Mouse (Mus musculus): Measurements from ENCODE around the gene Atp1a3. TPM values are rescaled to one million over a fixed set of nuclear protein-coding genes. Genes with fewer than 3 reads are reported as not detected.
A peak's percentile ranks its signal among the peaks of the same experiment; 100 is the strongest.

Atp1a3 gene
- polyA plus RNA-seq, 1 experiment from 2014 or later = 0.50 TPM

DNA sequence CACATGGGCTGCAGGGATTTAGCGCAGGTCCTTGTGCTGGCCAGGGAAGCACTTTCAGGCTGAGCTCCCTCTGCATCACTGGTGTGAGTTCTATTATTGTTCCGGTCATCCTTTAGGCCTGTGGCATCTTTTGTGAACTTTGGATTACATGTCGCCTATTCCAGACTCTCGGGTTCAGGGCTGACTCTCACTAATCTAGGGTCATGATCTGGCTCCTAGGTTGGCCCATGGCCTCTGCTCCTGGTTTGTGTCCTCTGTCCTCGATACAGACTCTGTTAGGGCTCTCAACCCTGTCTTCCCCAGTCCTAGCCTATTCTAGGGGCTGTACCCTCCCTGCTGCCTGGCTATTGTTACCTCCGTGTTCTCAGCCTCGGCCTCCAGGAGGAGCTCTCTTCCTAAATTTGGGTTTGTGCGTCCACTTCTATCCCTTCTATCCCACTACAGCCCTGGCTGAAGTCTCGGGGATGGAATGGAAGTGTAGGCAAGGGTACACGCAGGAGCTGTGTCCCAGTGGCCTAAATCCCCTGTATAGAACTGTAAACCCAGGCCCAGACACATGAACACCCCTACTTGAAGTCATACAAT lies 20.2 kb upstream of the Atp1a3 start:
- Histone ChIP-seq H3K27ac (no peak overlapping the region), H3K9me3 (replicated peaks) (no peaks in the 10 kb centered on the region), H3K4me3 (no peak overlapping the region), H3K4me2 (no peak overlapping the region), H3K4me1 (peaks cover 3% of the 10 kb centered on the region; the same call in 1 of the 2 replicates), H3K9ac (no peak overlapping the region), H3K27me3 (replicated peaks) (no peaks in the 10 kb centered on the region), H3K36me3 (peaks cover 14% of the 10 kb centered on the region)
- 51% methylated on average over 10 of the region's 10 CpGs for WGBS (ENCODE audit: insufficient replicate concordance)
- ATAC-seq = no peak

DNA sequence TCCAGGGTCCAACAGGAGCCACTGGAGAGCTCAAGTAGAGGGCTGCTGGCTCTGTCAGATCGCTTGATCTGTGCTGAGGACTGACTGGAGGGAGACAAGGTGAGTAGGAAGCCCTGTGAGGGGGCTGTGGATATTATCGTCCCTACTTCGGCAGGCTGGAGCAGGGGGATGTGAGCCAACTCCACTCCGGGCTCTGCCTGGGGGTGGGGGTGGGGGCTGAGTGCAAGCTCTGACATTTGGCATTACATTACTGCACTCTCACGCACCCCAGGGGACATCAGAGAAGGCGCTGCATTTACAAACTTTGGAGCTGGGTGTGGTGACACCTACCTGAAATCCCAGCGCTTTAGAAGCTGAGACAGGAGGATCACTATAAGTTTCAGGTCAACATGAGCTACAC lies 5.8 kb upstream of the Atp1a3 start:
- Histone ChIP-seq H3K4me1 (peaks cover 10% of the 10 kb centered on the region), H3K4me2 (no peak overlapping the region), H3K9me3 (replicated peaks) (no peaks in the 10 kb centered on the region), H3K4me3 (no peak overlapping the region), H3K27me3 (replicated peaks) (peaks cover 62% of the 10 kb centered on the region), H3K27ac (no peak overlapping the region), H3K36me3 (peaks cover 11% of the 10 kb centered on the region), H3K9ac (no peak overlapping the region)
- 53% methylated on average over 7 of the region's 7 CpGs for WGBS (ENCODE audit: insufficient replicate concordance)
- no peak for ATAC-seq

DNA sequence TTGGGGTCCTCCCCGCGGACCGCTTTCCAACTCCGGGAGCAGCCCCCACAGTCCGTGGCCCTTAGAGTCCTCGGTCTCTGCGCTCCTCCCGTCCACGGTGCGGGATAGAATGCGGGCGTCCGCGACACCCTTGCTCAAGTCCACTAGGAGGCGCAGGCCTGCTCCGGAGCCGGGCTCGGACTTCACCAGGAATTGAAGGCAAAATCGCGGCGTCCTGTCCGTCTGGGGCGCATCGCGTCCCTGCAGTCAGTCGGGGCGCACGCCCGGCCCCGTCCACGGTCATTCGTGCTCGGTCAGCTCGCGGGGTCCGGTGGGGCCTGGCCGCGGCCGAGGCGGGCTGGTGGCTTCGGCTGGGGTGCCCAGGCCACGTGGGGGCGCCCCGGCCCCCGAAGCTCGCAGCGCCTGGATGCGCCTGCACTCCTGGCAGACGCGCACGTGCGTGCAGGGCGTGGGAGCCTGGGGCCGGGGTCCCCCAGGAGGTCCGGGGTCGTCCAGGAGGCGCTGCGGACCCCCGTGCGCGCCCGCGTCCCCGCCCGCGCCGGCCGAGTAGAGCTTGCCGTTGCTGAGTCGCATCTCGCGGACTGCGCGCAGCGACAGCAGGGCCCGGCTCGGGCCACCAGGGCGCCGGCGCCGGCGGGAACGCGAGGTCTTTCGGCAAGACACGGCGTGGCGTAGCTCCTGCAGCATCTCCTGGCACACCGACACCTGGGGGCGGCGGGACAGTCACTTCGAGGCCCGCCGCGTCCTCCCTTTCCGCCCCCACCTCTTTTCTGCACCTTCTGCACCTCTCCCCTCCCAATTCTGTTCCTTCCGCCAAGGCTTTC lies 4.5 kb upstream of the Atp1a3 start:
- H3K27me3 ChIP-seq (replicated peaks) = peaks cover 75% of the 10 kb centered on the region
- peaks cover 15% of the 10 kb centered on the region for H3K4me1 ChIP-seq
- 2% methylated on average over 96 of the region's 97 CpGs for WGBS (ENCODE audit: insufficient replicate concordance)
- peak overlapping the region; percentile 38 for H3K4me3 ChIP-seq
- H3K27ac ChIP-seq = no peak overlapping the region
- ATAC-seq = no peak
- H3K9me3 ChIP-seq (replicated peaks) = no peaks in the 10 kb centered on the region
- peak overlapping the region; percentile 70 for H3K4me2 ChIP-seq
- H3K36me3 ChIP-seq = peaks cover 7% of the 10 kb centered on the region; the same call in 1 of the 2 replicates
- H3K9ac ChIP-seq = no peak overlapping the region

DNA sequence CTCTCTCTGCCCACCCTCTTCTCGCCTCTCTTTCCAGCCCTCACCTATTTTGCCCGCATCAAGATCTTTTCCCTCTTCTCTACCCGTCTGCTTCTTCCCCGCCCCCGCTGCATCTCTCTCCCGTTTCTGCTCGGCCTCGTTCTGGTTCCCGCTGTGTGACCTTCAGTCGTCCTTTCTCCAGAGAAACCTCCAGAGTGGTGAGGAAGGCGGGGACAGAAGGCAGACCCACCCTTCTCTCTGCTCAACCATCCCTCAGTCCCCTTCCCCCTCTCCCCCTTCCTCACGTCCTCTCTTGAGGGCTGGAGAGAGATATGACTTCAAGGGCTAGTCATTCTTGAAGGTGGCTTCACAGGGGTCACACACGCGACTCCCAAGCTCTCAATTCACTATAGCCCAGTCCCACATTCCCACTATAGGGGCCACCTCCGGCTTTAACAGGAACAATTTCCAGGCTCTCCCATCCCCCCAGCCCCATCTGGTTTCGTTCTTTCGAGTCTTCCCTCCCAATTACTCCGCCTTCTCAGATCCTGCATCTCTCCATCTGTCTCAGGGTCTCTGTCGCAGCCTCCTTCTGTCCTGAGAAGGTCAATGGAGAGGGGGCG lies 3.4 kb upstream of the Atp1a3 start:
- no peaks in the 10 kb centered on the region for H3K36me3 ChIP-seq
- no peak overlapping the region for H3K4me2 ChIP-seq
- peaks cover 15% of the 10 kb centered on the region for H3K4me1 ChIP-seq
- H3K4me3 ChIP-seq = no peak overlapping the region
- H3K27me3 ChIP-seq (replicated peaks) = peaks cover 86% of the 10 kb centered on the region
- no peak overlapping the region for H3K9ac ChIP-seq
- no peak overlapping the region for H3K27ac ChIP-seq
- WGBS (ENCODE audit: insufficient replicate concordance) = 10% methylated on average over 20 of the region's 20 CpGs
- ATAC-seq = no peak
- no peaks in the 10 kb centered on the region for H3K9me3 ChIP-seq (replicated peaks)

DNA sequence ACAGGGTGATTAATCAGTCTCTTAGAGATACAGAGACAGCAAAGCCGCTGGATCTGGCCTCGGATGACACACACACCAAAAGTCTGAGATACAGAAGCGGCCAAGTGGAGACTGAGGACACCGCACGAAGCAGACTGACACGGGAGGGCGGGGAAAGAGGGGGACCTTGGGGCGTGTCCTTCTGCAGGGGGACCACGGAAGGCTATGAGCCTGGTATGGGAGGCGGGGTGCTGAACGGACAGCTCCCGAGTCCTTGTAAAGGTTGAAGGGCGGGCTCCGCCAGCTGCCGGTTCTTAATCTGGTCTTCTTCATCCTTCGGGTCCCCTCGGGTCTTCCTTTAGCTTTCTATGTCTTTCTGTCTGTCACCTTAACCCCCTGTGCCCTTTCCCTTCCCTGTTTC lies 2.9 kb upstream of the Atp1a3 start:
- H3K27ac ChIP-seq = no peak overlapping the region
- no peak overlapping the region for H3K4me2 ChIP-seq
- no peaks in the 10 kb centered on the region for H3K9me3 ChIP-seq (replicated peaks)
- peaks cover 92% of the 10 kb centered on the region for H3K27me3 ChIP-seq (replicated peaks)
- no peaks in the 10 kb centered on the region for H3K36me3 ChIP-seq
- no peak for ATAC-seq
- peaks cover 15% of the 10 kb centered on the region for H3K4me1 ChIP-seq
- WGBS (ENCODE audit: insufficient replicate concordance) = 2% methylated on average over 17 of the region's 17 CpGs
- H3K4me3 ChIP-seq = no peak overlapping the region
- no peak overlapping the region for H3K9ac ChIP-seq

DNA sequence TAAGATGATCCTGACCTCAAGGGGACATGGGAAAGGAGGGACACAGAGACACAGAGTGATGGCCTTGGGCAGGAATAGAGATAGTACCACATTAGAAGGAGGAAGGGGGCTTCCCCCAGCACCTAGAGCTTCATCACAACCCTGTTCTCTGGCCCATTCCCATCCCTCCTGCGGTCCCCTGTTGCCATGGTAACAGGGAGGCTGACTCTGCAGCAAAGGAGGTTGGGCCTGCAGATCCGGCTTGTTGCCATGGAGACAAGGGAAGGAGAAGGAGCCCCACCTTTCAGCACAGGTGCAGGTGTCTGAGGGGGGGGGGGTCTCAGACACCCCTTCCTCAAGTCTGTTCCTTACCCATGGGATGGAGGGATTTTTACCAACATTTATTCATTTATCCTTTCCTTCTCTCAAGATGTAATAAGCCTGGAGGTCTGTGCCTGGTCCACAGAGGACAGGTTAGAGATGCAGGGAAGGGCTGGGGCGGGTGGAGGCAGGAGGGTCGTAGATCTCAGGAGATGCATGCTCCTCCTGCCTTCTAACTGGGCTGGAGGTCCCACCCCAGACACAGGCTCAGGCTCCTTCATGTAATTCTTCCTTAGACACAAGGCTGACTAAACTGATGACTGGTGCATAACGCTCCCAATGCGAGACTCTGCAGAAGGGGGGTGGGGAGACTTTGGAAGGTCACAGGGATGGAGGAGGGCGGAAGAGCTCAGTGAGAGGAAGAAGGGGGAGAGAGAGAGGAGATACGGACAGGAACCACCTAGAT lies 2.0 kb upstream of the Atp1a3 start:
- Histone ChIP-seq H3K4me1 (peaks cover 15% of the 10 kb centered on the region), H3K4me2 (no peak overlapping the region), H3K36me3 (no peaks in the 10 kb centered on the region), H3K27me3 (replicated peaks) (peaks cover 98% of the 10 kb centered on the region), H3K9ac (no peak overlapping the region), H3K27ac (no peak overlapping the region), H3K4me3 (no peak overlapping the region), H3K9me3 (replicated peaks) (no peaks in the 10 kb centered on the region)
- ATAC-seq = no peak
- 32% methylated on average over 8 of the region's 8 CpGs for WGBS (ENCODE audit: insufficient replicate concordance)

DNA sequence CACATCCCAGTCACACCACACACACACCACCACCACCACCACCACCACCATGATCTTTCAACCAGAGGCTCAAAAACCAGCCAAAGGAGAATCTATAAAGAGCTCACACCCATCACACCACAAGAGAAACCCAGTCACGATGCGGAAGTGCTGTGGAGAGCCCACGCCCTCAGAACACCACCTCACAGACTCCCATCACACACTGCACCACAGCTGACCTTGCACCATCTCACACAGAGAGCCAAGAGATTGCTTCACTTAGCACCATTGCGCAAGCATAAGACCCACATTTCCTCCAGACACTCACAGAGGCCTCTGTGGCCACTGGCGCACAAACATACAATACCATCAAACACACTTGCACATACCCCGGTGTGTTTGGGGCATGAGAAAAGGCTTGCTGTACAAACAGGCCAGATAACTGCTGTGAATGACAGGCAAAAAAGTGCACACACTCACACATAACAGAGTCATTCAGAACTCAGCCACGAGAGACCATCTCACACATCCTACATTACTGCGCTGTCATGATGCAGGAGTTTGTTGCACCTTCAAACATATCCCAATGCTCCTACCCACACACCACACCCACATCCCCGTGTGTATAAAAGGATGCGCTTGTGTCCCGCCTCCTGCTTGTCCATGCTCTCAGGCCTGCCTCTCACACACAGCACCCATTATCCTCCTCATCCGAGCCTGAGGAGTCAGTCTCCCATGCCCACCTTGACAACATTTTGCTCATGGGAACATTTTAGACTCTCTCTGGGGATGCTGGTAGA lies 1.0 kb upstream of the Atp1a3 start:
- Histone ChIP-seq H3K36me3 (no peaks in the 10 kb centered on the region), H3K4me2 (no peak overlapping the region), H3K9me3 (replicated peaks) (no peaks in the 10 kb centered on the region), H3K4me3 (no peak overlapping the region), H3K9ac (no peak overlapping the region), H3K4me1 (peaks cover 15% of the 10 kb centered on the region), H3K27ac (no peak overlapping the region), H3K27me3 (replicated peaks) (peaks cover 92% of the 10 kb centered on the region)
- WGBS (ENCODE audit: insufficient replicate concordance) = 51% methylated on average over 12 of the region's 12 CpGs
- ATAC-seq = no peak

DNA sequence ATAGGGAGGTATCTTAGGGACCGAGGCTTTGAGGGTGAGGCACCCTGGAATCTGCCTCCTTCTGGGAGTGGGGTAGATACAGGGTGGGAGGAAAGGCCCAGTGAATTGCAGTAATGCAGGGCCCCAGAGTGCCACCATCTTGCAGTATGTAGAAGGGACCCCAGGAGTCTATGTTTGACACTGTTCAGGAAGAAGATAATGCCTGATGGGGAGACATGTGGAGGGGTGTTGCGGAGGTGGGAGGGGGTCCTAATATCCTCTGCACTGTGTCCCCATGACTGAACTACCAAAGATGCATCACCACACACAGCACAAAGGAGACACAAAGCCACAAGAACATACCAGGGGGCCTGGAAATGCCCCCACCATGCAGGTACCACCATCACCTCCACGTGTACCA lies 413 bp upstream of the Atp1a3 start:
- H3K4me3 ChIP-seq = 0 out of 2 replicates have a peak overlapping the region, but pooled peaks have one; percentile 38
- H3K9me3 ChIP-seq (replicated peaks) = no peaks in the 10 kb centered on the region
- H3K4me2 ChIP-seq = peak overlapping the region; percentile 56
- H3K9ac ChIP-seq = no peak overlapping the region
- WGBS (ENCODE audit: insufficient replicate concordance) = 58% methylated on average over 3 of the region's 3 CpGs
- H3K27me3 ChIP-seq (replicated peaks) = peaks cover 86% of the 10 kb centered on the region
- peaks cover 15% of the 10 kb centered on the region for H3K4me1 ChIP-seq
- no peaks in the 10 kb centered on the region for H3K36me3 ChIP-seq
- peak; percentile 39; the same call in 1 of the 2 replicates for ATAC-seq
- H3K27ac ChIP-seq = no peak overlapping the region

DNA sequence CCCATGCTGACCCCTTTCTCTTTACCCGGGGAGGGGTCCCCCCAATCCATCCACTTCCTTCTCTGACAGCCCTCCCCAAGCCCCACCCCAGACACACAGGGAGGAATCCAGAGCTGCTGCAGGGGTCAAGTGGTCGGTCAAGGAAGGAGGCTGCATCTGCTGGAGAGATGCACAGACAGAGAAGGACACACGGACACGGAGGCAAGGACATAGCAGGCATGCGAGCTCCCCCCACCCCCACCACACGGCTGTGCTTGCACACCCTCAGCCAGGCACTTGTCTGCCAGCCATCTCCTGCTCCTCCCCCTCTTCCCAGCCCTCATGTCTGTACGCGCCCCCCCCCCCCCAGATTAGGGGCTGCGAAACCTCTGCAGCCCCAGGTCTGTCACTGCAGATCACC lies 952 bp downstream of the Atp1a3 start:
- Histone ChIP-seq H3K36me3 (no peaks in the 10 kb centered on the region), H3K4me2 (no peak overlapping the region; the same call in 1 of the 2 replicates), H3K4me3 (no peak overlapping the region), H3K4me1 (0 out of 2 replicates have a peak, but pooled peaks cover 5% of the 10 kb centered on the region), H3K9ac (no peak overlapping the region), H3K27me3 (replicated peaks) (peaks cover 77% of the 10 kb centered on the region), H3K27ac (no peak overlapping the region), H3K9me3 (replicated peaks) (no peaks in the 10 kb centered on the region)
- WGBS (ENCODE audit: insufficient replicate concordance) = 22% methylated on average over 7 of the region's 9 CpGs
- ATAC-seq = no peak

DNA sequence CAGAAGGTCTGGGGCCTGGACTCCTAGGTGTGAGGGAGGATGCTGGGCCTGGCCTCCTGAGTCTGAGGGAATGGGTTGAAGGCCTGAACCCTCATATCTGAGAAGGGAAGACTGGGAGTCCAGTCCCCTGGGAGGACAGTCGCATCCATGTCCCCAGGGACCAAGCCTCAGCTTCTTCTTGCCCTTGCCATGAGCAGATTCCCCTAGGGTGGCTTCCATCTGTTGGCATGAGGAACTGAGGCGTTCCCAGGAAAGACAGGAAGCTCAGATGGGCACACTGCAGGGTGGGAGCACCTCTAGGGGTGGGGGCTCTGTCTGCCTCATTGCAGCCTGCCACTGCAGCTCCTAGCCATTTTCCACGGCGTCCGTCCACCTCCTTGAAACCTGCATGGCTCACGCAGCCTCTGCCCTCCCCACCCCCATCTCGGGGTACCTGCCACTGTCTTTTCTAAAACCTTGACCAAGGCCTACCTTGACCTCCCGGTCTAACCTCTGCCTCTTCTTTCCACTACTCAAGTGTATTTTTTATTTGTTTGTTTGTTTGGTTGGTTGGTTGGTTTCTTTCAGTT lies 1.9 kb downstream of the Atp1a3 start:
- Histone ChIP-seq H3K9ac (no peak overlapping the region), H3K4me2 (no peak overlapping the region), H3K4me3 (no peak overlapping the region), H3K36me3 (no peaks in the 10 kb centered on the region), H3K27ac (no peak overlapping the region), H3K27me3 (replicated peaks) (peaks cover 68% of the 10 kb centered on the region), H3K9me3 (replicated peaks) (no peaks in the 10 kb centered on the region), H3K4me1 (0 out of 2 replicates have a peak, but pooled peaks cover 5% of the 10 kb centered on the region)
- ATAC-seq = no peak
- 62% methylated on average over 8 of the region's 8 CpGs for WGBS (ENCODE audit: insufficient replicate concordance)

DNA sequence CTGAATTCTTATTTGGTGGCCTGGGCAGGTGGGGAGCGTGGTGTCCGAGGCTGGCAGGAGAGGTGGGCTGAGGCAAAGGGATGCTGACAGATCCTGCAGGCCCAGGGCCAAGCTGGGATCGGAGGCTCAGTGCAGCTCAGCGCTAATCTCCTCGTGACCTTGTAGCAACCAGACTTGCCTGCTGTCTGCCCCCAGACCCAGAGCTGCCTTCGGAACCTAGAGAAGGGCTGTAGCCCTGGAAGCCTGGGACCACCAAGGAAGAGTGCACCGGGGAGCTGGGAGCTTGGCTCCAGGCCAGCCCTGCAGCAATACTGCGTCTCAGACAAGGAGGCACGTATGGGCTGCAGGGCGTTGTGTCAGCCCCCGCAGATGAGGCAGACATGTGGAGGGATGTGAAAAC lies 2.5 kb downstream of the Atp1a3 start:
- no peaks in the 10 kb centered on the region for H3K9me3 ChIP-seq (replicated peaks)
- peaks cover 62% of the 10 kb centered on the region for H3K27me3 ChIP-seq (replicated peaks)
- H3K9ac ChIP-seq = no peak overlapping the region
- no peak overlapping the region for H3K27ac ChIP-seq
- ATAC-seq = no peak
- H3K4me3 ChIP-seq = no peak overlapping the region
- 56% methylated on average over 11 of the region's 11 CpGs for whole genome bisulfite sequencing (ENCODE audit: insufficient replicate concordance)
- H3K36me3 ChIP-seq = no peaks in the 10 kb centered on the region
- 0 out of 2 replicates have a peak, but pooled peaks cover 5% of the 10 kb centered on the region for H3K4me1 ChIP-seq
- H3K4me2 ChIP-seq = no peak overlapping the region

All from liver, embryonic 12.5 days (tissue).